Mouse (Mus musculus) heart, postnatal 25 days (tissue): ENCODE results near the gene Plekhm1. TPM values are rescaled to one million over a fixed set of nuclear protein-coding genes. Genes with fewer than 3 reads are reported as not detected.

Experiments used
- DNase-seq: peaks from one replicate; pipeline ENCODE4 v3.0.0; 2022; ENCODE audit warnings: low spot score
- intact Hi-C: fragments of 180-260 bp; cut with DNase I; formaldehyde crosslinking; loops from one replicate; pipeline ENCODE4 v1.15.1; 2025
- total RNA-seq, 2 experiments: library from RNA; stranded (reverse); gene quantifications; 2 replicates each; pipeline ENCODE4 v1.2.3; 2021

Gene Plekhm1
- total RNA-seq, 2 experiments from 2014 or later, result 10.0 to 10.7 TPM

DNA sequence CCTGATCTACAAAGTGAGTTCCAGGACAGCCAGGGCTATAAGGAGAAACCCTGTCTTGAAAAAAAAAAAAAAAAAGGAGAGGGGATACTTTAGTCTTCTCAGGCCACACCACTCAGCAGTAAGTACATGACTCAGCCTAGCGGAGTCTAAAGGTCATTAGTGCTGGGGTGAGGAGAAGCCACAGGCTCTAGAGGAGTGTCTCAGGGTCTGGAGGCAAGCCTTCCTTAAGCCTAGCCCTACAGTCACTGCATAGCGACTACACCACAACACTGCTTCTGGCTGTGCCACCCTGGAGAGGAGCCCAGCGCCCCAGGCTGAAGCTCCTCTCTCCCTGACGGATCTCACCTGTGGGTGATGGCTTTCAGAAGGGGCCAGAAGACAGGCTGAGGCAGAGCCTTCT is 15.8 kb downstream of the Plekhm1 start:
- intact Hi-C loops, result no loop called here
- no peak for DNase-seq

DNA sequence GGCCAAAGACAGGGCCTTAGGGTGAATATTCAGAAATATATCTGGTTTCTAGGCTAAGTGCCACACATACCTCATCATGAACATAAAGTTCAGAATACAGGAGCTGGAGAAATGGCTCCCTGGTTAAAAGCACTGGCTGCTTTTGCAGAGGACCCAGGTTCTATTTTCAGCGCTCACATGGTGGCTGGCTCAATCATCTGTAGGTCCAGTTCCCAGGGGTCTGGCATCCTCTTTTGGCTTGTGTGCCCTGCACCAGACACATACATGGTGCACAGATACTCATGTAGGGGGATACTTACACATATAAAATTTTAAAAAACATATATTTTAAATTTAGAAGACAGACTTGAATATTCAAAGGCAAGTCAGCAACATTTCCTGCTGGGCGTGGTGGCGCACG is 16.3 kb downstream of the Plekhm1 start:
- intact Hi-C loops, result no loop called here
- DNase-seq, result no peak

DNA sequence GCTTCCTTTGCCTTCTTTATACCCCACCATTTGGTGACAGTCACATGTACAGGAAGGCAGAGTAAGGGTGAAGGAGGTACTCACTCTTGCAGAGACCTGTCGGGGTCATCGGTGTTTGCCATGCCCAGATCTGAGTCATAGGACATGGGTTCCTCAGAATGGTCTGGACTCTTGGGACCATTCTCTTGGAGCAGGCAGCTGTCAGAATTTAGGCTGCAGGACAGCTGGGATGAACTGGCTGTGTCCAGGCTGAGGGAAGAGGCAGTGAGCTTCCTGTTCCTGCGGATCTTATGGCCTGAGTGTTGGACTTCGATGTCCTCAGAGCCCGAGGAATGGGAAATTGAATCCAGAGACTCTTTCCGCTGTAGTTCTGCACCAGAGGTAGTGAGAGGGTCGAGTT is 17.9 kb downstream of the Plekhm1 start:
- intact Hi-C loops, result no loop called here
- no peak for DNase-seq

- DNase-seq, result no peak
- intact Hi-C loops, result no loop called here
These were observed 18.5 kb downstream of the Plekhm1 start for GRCm38 (mm10) chr11:103394025-103394424.

- intact Hi-C loops, result no loop called here
- no peak for DNase-seq
These were observed 24.5 kb downstream of the Plekhm1 start for GRCm38 (mm10) chr11:103387870-103388526.

GRCm38 (mm10) chr11:103386827-103387226 is 25.7 kb downstream of the Plekhm1 start:
- intact Hi-C loops, result no loop called here

GRCm38 (mm10) chr11:103381956-103382613 is 30.4 kb downstream of the Plekhm1 start:
- peak; percentile 82 for DNase-seq
- intact Hi-C loops, result no loop called here

More at GRCm38 (mm10) chr11:103386827-103387226, 25.7 kb downstream of the Plekhm1 start:
- DNase-seq, result no peak

- intact Hi-C loops, result no loop called here
- DNase-seq, result no peak
These were observed 31.0 kb downstream of the Plekhm1 start for GRCm38 (mm10) chr11:103381505-103381904.

DNA sequence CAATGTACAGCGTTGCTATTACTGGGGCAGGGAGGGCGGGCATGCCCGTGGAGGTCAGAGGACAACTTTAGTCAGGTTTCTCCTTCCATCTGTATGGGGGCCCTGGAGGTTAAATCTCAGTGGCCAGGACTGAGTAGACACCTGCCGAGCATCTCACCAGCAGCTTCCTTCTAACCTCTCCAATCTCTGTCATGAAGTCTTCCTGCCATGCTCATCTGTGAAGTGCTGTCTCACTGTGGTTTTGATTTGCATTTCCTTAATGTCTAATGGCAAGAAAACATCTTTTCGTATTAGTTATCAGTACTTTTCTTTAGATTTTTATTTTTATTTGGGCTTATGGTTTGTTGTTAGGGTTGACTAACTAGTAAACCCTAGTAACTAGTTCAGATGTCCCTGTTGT is 32.0 kb downstream of the Plekhm1 start:
- no peak for DNase-seq
- intact Hi-C loops, result no loop called here

DNA sequence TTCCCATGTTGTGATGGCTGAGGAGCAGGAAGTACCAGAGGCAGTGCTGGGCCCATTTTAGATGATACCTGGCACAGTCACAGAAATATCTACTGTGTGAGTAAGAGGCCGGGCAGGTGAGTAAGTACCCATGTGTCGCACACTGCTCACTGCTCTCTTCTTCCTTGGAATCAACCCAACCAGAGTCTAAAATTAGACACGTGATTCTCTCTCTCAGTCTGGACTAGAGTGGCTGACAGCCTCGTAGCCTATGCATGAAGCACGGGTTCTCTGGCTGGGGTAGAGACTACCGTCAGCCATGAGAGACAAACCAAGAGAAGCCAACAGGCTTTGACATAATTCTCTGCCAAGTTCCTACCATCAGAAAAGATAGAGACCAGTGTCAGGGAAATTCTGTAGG is 34.1 kb downstream of the Plekhm1 start:
- DNase-seq, result no peak
- intact Hi-C loops, result loop anchor here (5.0 kb wide), 1 partner anchor 34 kb away; the partner anchor contains the start of gene Plekhm1

DNA sequence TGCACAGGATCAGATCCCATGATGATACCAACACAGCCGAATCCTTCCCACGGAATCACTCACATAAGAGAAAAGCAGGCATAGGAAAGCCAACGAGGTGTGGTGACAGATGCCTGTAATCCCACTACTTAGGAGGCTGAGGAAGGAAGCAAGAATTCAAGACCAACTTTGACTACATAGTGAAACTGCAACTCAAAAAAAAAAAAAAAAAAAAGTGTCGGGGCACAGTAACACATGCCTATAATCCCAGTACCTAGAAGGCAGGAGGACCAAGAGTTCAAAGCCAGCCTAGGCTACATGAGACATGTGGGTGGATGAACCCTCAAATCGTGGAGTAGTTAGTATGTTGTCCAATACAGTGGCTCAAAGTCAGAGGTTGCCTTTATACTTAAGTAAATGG is 36.7 kb downstream of the Plekhm1 start:
- intact Hi-C loops, result loop anchor here (5.0 kb wide), 1 partner anchor 37 kb away; the partner anchor contains the start of gene Plekhm1

DNA sequence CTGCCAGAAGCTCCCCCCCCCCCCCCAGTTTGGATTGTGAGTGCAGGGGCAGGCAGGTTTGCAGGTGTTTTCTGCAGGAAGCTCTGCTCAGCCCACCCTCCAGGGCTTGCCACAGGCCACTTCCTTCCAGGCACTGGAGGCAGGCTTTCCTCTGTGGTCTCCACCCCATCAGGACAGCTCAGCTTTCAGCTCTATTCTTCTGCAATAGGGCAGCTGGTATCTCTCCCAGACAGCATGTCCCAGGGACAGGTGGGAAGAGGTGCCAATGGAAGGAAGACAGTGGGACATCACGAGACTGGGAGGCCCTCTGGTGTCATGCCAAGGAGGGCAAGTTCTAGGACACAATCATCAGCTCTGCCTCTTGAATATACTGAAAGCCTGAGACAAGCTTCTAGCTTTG is 37.2 kb downstream of the Plekhm1 start:
- intact Hi-C loops, result loop anchor here (5.0 kb wide), 1 partner anchor 37 kb away; the partner anchor contains the start of gene Plekhm1
- DNase-seq, result no peak

More for the DNA sequence above, 36.7 kb downstream of the Plekhm1 start:
- no peak for DNase-seq

GRCm38 (mm10) chr11:103373922-103374321 is 38.6 kb downstream of the Plekhm1 start:
- no peak for DNase-seq
- intact Hi-C loops, result no loop called here

DNA sequence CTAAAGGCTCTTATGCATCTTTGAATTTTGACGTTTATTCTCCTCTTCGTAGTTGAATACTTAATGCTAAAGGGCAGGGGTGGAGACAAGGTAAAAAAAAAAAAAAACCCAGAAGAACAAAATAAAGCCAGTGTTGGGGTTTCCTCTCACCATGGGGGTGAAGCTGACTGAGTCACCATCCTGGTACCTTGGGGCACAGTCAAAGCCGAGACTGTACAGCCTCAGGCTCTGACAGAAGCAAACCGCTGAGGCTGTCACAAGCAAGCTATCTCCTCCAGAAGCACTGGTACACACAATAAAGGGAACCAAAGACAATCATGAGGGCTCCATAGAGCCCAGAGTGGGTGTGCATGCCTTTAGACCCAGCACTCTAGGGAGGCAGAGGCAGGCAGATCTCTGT is 39.9 kb downstream of the Plekhm1 start:
- intact Hi-C loops, result no loop called here
- DNase-seq, result no peak

DNA sequence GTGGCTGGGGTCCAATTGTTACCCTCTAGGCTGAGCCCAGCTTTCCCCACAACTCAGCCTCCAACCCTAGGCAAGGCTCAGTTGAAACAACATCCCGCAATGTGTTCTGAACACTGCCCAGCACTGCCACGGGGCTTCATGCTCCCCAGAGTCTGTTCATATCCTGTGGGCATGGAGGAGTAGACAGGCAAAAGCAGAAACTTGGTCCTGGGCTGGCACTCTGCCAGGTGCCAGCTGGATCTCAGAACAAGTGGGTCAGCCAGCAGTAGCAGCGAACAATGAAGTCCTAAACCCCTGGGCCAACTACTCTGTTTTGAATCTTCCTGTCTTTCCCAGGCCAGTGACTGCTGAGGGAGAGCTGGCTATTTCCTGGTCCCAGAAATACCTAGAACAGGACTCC is 40.4 kb downstream of the Plekhm1 start:
- intact Hi-C loops, result no loop called here
- DNase-seq, result peak; percentile 33

- DNase-seq, result peak; percentile 50
- intact Hi-C loops, result no loop called here
These were observed 41.3 kb downstream of the Plekhm1 start for GRCm38 (mm10) chr11:103371222-103371539.

DNA sequence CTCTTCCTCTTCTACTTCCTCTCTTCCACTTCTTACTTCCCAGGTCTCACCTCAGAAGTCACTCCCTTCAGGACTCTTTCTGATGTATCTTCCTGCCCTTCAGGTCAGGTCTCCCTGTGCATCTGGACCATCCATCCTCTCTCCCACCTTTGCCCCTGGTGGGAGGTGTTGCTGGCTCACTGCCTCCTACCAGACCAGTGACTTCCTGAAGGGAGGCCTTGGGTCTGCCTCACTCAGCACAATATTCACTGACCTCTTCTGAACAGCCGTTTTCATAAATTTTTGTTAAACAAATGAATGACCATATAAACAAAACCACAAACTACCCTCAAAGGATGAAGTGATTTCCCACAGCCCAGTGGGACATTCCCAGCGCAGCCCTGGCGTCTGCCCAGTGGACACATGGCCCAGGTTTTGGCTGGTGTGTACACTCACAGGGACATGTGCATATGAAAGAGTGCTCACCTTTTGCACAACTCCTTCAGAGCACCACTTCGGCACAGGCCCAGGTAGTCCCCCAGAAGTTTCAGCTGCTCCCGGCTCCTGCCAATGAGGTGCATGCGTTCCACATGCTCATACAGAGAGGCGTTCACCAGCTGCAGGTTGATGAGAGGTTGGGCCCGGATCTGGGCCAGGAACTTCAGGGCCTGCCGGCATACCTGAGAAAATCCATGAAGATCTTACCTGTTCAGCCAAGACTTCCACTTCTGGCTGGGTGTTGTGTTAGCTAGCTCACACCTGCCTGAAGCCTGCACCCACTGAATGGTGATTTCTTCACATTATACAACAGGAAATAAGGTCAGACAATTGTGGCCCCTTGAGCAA is 41.9 kb downstream of the Plekhm1 start:
- intact Hi-C loops, result no loop called here

DNA sequence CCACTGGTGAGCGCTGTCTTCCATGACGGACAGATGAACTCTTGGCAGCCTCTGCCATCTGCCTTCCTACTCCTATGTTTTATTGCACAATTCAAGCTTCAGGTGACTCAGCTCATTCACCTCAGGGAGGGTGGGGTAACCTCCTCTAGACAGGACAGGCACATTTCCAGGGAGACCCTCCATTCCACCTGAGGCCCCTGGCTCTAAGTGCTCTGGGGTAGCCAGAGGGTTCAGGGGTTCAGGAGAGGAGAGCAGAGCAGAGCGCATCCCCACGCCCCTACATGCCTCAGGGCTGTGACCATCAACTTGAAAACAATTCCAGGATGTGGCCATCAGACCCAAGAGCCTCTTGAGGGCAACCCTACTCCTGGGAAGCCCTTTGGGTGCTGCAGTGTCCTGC is 47.0 kb downstream of the Plekhm1 start:
- no peak for DNase-seq
- intact Hi-C loops, result no loop called here

More for the DNA sequence above, 41.9 kb downstream of the Plekhm1 start:
- DNase-seq, result no peak

DNA sequence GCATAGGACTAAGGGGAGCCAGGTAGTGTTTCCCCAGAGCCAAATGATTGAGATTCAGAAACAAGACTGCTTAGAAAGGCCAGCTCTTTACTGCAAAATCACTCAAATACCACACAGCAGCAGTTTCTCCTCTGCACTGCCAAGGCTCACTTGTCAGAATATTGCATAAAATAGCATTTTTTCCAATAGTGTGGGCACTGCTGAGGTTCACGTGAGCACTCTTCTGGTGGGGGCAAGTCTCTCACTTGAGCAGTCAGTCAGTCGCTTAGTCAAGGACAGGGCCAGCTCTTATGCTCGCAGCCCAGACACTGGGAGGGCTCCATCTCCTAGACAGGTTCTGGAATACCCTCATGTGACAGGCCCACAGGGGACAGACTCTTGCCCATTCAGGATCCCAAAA is 47.5 kb downstream of the Plekhm1 start:
- intact Hi-C loops, result no loop called here
- DNase-seq, result no peak

DNA sequence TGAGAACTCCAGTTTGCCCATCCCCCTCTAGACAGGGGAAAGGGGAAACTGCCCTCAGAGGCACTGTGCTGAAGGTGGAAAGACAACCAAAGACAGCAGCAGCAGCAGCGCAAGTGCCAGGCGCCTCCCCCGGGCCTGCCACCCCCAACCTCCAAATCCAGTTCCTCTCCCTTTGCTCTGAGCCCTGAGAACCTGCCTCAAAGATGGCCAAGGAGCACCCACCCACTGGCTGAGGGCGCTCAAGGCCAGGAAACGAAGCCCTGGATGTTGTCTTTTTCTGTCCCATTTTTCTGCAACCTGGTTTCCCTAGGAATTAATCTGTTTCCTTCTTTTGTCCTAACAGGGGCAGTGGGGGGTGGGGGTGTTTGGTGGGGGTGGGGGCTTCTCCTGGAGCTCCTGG is 48.2 kb downstream of the Plekhm1 start:
- intact Hi-C loops, result no loop called here
- no peak for DNase-seq
